Mouse (Mus musculus): ENCODE measurements around the gene Guca1b. TPM values are rescaled to one million over a fixed set of nuclear protein-coding genes. Genes with fewer than 3 reads are reported as not detected.

The Guca1b gene
- total RNA-seq (2021): under 1 TPM in 1 of 2 experiments, not detected in 1; 0.17 TPM

DNA sequence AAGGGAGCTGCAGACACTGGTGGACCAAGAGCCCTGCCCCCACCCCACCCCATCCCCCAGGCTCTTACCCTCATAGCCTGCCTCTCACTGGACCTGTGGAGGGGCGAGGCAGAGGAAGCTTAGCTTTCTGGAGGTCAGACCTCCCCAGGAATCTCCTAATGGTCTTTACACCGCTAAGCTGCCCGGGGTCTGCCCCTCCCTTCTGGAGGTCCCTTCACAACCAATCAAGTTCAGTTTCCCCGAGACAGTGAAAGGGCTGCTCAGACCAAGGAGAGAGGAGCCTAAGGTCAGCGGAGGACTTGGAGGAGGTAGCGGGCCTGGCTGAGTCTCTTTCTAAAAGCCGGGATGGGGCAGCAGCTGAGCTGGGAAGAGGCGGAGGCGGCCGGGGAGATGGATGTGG, at the start of gene Guca1b:
Gene Guca1b (plus strand): TSS at position 249 of the 400 bp plus-strand sequence.
- DNase-seq: no peak

DNA sequence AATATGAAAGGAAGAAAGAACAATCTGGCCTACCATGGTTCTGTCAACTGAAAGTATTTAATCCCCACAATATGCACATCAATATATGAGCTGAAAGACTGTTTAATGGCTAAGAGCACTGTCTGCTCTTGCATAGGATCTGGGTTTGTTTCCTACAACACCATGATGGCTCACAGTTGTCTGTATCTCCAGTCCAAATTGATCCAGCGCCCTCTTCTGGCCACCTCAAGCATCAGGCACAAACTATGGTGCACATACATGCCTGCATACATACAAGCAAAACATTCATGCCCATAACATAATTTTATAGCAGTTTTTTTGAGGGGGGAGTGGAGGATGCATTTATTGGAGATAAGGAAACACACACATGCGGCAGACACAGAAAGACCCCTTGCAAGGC, 42.1 kb upstream of the Guca1b start:
- no peak for DNase-seq

- DNase-seq: no peak
Measured at GRCm38 (mm10) chr17:47349721-47350319, 35.4 kb upstream of the Guca1b start.

DNA sequence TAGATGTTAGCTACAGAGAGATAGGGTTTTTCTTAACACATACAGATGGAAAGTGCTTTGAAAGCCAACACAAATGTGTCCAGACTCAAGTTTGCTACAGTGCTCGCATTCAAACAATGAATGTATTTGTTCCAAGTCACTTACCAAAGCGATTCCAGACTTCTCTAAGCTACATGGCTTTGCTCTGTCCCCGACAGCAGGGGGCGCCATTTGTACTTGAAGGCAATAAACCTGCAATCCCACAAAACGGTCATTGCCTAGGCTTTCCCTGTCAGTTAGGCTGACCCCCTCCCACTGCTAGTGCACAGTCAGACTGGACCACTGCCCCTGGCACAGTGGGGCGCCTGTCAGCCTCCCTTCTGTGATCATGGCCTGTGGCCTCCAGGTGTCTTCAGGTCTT, 25.2 kb upstream of the Guca1b start:
- peak; percentile 55 for DNase-seq

DNA sequence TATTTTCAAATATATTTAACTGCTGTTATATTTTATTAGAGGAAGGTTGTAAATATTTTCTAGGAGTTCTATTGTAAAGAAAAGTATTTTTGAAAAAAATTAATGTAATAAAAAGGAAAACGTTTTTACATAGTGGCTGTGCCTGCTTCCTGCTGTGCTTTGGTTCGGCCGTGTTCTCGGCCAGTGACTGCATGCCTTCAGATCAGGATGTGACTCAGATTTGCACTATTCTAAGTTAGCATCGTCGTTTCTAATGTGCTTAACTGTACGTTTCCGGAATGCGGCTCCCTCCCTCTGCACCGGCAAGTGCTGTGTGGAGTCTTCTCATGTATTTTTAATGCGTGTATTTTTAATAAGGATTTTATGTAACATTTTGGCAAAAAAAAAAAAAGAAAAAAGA, 23.9 kb upstream of the Guca1b start:
- DNase-seq: no peak

GRCm38 (mm10) chr17:47368401-47369086, 16.6 kb upstream of the Guca1b start, which contains the start of gene Mrps10:
TSS of gene Mrps10 (plus strand) at chr17:47368887.
- DNase-seq: peak; percentile 87

DNA sequence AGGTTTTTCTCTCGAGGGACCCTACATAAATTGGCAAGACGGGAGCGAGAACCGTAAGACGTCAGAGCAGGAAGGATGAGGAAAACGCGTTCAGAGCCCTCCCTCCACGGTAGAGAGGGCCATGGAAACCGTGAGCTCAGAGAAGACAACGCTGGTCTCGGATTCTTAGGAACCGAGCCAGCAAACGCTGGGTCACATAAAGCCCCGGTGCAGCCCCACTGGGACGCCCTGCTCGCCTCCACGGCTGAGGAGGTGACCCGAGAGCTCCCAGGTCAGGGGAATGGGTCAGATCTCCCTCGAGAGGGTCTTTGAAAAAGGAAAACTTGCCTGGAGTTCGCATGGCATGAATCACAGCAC, 16.1 kb upstream of the Guca1b start:
- DNase-seq: peak; percentile 19

DNA sequence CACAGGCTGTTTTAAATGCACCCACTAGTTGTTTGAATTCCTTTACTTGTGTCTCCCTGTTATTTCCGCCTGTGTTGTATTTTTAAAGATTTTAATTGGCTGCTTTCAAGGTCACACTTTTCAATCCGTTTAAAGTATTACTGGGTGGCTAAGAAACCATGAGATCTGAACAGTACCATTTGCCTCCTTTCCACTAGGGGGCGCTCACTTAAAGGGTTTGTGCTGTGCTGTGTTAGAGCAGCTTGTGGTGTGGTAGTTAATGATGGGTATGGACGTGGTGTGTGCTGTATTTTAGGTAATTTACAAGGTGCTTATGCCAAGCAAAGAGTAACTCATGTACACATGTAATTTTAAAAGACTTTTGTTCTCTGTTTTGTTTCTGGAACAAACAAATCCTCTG, 13.7 kb upstream of the Guca1b start:
- peak; percentile 73 for DNase-seq

DNA sequence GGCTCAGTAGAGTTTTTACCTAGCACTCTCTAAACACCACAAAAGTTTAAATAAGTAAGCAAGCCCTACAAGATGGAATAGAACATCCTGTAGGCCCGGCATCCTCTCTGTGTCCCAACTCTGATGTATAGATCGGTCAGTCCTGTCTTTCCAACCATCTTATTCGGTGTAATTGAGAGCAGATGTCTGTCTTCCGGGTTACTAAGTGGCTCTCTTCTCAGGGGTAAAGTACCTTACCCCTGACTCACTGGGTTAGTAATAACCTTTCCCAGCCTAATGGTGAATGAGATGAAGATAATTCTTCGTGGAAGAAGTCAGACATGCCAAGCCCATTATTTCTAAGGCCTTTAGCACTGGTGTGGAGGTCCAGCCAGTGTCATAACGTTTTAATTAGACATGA, 11.2 kb upstream of the Guca1b start:
- DNase-seq: no peak

DNA sequence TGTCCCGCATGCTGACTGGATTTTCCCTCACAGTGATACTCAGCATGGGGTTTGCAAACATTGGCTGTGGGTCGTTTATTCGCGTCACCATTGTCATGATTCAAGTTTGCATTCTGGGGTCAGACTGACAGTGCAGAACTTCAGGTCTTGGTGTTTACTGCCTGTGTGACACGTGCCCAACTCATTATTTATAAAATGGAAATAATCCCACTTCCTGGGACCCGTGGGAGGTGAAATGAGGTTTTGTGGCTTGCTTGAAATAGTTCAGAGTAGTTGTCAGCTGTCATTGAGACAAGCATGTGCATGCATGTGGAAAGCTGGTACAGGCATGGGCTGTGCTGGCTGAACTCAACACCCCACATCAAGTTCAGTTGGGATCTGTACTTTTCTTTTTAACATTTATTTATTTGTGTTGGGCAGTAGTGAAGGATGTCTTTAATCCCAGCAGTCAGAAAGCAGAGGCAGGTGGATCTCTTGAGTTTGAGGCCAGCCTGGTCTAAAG, 8.4 kb upstream of the Guca1b start:
- no peak for DNase-seq

GRCm38 (mm10) chr17:47378133-47378532, 7.1 kb upstream of the Guca1b start:
- no peak for DNase-seq

- no peak for DNase-seq
Measured at GRCm38 (mm10) chr17:47381917-47382316, 3.3 kb upstream of the Guca1b start.

GRCm38 (mm10) chr17:47383266-47383665, 1.9 kb upstream of the Guca1b start:
- DNase-seq: no peak

DNA sequence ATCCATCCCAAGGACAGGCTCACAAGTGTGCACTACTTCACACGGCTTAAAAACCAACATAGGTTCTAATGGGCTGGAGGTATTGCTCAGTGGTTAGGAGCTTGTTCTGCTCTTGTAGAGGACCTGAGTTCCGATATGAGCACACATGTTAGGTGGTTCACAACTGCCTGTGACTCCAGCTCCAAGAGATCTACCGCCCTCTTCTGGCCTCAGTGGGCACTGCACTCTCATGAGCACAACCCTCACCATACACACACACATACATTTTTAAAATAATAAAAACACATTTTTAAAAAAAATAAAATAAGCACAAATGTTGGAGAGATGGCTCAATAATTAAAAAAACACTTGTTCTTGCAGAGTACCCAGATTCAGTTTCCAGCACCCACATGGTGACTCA, 1.1 kb upstream of the Guca1b start:
- DNase-seq: no peak

GRCm38 (mm10) chr17:47386649-47387048, 1.5 kb downstream of the Guca1b start:
- DNase-seq: peak; percentile 71

- DNase-seq: no peak
Measured at GRCm38 (mm10) chr17:47394223-47394869, 9.2 kb downstream of the Guca1b start.

DNA sequence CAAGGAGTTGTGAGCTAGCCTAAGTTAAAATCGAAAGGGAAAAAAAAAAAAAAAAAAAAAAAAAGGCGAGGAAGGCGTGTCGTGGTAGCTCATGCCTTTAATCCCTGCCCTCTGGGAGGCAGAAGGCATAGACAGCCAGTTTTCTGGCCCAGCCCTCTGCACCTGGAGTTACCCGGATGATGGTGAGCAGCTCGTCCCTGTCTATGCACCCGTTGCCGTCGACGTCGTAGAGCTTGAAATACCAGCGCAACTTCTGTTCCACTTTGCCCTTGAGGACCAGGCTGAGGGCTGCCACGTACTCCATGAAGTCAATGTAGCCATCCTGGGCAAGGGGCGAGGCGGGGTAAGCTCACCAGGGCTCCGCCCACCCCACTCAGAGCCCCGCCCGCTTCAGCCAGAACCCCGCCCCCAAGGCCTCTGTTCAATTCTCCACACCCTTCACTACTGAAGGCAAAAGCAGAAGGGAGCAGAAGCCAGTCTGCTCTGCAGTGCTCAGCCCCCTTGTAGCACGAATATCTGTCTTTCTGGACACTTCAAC, 10.3 kb downstream of the Guca1b start:
- DNase-seq: peak; percentile 40

- no peak for DNase-seq
Measured at GRCm38 (mm10) chr17:47399091-47399490, 13.9 kb downstream of the Guca1b start.

DNA sequence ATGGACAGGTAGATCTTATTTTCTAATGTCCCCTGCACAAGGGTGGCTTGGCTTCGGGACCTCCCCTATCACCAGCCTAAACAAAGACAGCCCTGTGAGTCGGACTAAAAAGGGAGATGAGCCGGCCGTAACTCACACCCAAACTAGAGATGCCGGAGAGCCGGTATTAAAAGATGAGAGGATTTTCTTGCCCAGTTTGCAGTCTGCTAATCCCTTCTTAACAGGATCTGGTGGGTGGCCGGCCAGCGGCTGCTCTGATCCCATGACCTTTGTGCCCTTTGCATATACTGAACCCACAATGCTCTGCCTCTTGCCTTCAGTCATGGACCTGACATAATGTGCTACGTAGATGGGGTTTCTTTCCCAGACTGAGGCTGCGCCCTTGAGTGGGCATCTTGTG, 15.3 kb downstream of the Guca1b start, which contains the start of gene Guca1a:
Gene Guca1a (minus strand): TSS at position 134 of the 400 bp plus-strand sequence.
- DNase-seq: no peak

- no peak for DNase-seq
Measured at GRCm38 (mm10) chr17:47407717-47408557, 22.7 kb downstream of the Guca1b start.

GRCm38 (mm10) chr17:47408558-47408898, 23.3 kb downstream of the Guca1b start:
- peak; percentile 79 for DNase-seq
